Mouse (Mus musculus): ENCODE data around the gene Rnf11.

- TF ChIP-seq CTCF (IDR thresholded peaks at IDR 0.05; ENCODE audit: low read depth, low read length) (no peak), POLR2AphosphoS5 (IDR thresholded peaks at IDR 0.05; ENCODE audit: insufficient replicate concordance, low read depth, low read length) (no peak), GATA1 (IDR thresholded peaks at IDR 0.05; ENCODE audit: borderline replicate concordance, low read length) (no peak), TAL1 (conservative IDR thresholded peaks at IDR 0.05; ENCODE audit: low read depth, low read length) (no peak)
Observed at GRCm38 (mm10) chr4:109493581-109493980, 9.1 kb upstream of the Rnf11 start.
